Mouse (Mus musculus) cerebellum, adult 8-10 months (tissue): ENCODE results near the gene Myo1c.
"Not testable (repeated sequence)": the region's sequence is repeated elsewhere in the genome, so short reads cannot be mapped to it uniquely, and the experiment has no call there.

Experiments
- DNase-seq: peaks from one replicate; pipeline ENCODE4 v3.0.0; 2022

Myo1c gene

DNA sequence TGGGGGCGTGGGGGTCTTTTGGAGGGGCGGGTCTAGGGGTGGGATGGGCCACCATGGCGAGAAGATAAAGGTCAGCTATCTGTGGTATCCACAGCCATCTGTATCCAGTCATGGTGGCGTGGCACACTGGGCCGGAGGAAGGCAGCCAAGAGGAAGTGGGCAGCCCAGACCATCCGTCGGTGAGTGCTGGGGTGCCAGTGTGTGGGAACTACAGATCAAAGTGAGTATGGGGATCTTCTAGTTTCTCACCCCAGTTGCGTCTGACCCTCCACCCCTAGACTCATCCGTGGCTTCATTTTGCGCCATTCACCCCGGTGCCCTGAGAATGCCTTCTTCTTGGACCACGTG, 19.5 kb downstream of the Myo1c start:
- no peak for DNase-seq

DNA sequence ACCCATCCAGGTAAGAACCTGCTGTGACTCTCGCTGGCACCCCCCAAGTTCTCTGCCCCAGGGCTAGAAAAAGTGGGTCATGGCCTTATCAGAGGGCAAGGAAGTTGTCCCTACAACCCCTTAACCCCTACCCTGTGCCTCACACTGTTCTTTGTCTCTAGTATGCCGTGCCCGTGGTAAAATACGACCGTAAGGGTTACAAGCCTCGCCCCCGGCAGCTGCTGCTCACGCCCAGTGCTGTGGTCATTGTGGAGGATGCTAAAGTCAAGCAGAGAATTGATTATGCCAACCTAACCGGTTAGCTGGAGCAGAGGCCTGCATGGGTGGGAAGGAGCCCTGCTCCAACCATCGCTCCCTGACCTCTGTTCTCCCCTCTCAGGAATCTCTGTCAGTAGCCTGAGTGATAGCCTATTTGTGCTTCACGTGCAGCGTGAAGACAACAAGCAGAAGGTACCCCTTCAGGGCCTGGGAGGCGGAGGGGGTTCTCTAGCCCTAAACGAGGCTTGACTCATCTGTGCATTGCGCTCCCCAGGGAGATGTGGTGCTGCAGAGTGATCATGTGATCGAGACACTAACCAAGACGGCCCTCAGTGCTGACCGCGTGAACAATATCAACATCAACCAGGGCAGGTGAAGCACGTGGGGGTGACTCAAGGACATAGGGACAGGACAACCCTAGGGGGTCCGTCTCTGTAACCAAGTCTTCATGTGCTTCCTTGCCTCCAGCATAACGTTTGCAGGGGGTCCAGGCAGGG, 21.3 kb downstream of the Myo1c start:
- no peak for DNase-seq

DNA sequence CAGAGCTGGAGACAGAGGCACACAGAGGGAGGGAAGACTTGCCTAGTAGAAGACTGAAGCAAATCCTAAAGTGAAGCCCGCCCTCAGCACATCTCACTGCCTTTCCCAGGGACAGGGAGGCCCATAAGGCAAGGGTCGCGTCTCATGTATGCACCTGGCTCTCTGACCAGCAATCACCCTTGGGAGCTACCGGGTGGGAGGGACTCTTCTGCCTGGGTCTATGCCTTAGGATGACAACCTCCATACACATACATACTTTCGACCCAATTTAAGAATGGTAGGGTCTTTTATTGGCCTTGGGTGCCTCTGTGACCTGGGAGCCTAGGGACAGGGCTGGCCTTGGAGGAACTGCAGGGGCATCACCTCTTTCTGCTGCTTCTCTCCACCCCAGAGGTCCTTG, 23.1 kb downstream of the Myo1c start:
- no peak for DNase-seq

DNA sequence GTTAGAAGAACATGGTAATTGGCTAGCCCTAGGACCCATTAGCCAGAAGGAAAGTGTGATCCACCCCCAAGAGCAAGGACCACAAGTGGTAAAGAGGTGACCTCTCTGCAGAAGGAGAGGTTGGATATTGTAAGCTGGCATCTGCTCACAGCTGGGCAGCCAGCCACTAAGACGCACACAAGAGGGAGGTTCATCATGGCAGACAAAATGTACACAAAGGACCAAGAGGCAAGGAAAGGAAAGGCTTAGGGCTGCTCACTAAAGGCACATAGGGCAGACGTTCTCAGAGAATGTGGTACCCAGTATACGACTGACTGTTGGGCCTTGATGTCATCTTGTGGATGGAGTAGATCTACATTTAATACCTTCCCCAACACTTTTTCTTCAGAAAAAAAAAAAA, 24.6 kb downstream of the Myo1c start:
- no peak for DNase-seq

DNA sequence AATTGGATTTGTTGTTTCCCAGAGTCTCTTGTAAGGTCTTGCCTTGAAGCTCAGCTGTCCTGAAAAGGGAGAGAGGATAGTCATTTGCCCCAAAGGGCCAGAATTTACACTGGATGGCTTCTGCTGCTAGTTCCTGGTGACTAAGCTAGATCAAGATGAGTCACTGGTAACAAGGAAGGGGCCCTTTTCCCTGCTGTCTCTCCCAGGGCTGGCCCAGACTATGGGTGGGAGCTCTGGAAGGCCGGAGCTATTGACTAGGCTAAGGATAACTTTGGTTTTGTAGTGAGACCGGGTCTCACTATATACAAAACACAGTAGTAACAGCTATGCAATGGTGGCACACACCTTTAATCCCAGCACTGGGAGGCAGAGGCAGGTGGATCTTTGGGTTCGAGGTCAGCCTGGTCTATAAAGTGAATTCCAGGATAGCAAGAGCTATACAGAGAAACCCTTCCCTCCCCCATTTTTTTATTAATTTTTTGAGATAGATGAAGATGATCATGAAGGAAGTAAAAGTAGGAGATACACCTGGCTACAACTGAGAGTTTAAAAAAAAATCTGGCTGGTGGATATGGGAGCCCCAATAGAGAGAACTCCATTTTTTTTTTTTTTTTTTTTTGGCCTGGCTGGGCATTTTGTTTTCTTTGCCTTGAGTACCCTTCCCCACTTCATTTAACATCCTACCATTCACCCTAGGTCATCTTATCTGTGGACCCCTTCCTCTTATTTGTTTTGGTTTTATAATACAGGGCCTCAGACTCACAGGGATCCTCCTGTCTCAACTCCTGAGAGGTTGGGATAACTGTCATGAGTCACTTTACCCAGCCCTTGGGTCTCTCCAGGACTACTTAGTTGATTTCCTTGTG, 27.8 kb downstream of the Myo1c start:
- DNase-seq = no peak

DNA sequence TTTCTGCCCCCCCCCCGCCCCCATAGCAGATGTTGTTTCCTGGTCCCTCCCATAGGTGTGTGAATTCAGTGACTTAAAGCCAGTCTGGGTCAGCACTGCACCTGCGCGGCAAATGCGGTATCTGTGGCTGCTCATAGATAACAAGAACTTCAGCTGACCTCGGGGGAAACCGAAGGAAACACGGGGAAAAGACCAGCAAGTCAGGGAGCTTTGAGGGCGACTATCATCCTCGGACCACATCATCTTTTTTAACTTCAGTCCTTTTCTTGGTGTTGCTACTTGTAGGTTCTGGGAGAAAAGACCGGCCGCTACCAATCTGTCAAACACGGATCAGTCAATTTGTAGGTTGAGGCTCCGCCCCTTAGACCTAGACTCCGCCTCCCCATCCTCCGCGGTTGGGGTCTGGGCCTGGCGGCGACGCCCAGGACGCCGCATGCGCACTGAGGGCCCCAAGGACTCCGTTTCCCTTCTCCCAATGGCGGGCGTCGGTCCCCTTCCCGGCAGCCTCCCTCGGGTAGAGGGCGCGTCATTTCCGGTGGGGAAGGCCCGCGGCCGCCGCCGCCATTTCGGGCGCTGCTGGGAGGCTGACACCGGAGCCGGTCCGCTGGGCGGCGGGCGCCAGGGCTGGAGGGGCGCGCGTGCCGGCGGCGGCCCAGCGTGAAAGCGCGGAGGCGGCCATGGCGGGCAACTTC, 28.6 kb downstream of the Myo1c start, which contains the start of gene Crk:
Gene Crk (plus strand): TSS at position 513 of the 692 bp plus-strand sequence.
- DNase-seq = peak; percentile 98

DNA sequence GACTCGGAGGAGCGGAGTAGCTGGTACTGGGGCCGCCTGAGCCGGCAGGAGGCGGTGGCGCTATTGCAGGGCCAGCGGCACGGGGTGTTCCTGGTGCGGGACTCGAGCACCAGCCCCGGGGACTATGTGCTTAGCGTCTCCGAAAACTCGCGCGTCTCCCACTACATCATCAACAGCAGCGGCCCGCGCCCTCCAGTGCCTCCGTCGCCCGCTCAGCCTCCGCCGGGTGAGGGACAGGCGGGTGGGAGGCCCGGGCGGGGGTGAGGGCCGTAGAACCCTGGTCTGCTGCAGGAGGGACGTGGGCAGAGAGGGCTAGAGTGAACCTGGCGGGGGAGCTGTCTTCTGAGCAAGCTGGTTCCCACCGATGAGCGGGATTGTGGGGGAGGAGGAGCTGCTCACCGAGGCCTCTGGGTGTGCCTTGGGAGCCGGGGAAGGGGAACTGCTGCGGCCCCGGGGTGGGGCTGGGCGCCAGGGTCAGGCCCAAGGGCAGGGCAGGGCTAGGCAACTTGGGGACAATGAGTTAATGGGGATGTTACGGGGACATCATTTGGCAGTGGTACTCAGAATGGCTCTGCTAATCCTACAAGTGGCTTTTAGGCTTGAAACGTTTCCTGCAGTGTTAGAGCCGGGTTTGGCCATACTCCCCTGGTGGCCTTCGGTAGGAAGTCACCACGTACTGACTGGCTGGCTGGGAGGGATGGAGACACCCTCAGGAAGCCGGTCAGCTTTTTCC, 29.3 kb downstream of the Myo1c start:
- no peak for DNase-seq

DNA sequence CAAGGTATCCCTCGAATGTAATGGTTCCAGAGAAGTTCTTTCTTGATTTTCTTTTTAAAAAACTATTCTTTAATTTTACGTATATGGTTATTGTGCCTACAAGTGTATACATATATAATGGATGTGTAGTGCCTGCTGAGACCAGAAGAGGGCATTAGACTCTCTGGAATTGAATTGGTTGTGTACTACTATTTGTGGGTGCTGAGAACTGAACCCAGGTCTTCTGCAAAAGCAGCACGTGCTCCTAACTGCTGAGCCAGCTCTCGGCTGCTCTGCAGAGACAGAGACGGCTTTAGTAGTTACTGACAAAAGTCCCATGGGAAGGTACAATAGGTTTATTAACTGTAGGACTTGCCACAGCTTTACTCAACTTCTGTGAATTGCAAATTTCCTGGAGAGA, 34.2 kb downstream of the Myo1c start:
- no peak for DNase-seq

DNA sequence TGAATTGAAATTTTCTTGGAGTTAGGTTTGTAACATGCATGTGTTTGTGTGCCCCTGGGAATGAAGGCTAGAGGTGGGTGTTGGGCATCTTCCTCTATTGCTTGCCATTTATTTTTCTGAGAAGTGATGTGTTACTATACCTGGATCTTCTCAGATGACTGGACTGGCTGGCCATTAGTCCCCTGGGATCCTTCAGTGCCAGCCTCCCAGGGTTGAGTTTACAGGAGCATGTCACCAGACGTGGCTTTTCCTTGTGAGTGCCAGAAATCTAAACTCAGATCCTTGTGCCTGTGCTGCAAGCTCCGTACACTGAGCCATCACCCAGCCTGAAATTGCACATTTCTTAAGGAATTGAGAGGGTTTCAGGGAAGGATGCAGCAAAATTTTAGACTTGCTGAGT, 34.7 kb downstream of the Myo1c start:
- no peak for DNase-seq

DNA sequence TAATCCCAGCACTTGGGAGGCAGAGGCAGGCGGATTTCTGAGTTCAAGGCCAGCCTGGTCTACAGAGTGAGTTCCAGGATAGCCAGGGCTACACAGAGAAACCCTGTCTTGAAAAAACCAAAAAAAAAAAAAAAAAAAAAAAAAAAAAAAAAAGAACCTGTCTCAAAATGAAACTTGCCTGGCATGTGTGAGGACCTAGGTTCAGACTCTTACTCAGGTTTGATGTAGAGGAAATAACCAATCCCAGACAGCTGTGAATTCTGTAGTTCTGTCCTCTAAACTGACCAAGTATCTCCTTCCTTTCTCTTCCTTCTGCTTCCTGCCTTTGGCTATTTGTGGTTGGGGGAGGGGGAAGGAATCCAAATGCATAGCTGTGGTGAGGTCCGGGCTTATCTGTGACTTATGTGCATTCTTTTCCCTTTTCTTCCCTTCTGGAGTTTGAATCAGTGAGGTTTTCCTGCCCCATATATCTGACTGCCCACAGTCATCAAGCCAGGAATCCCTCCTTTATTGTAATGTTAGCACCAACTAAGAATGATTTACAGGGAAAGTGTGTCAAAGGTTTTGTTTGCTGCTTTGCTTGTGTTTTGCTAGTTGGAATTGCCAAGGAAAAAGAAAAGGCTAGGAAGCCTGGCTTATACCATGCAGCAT, 37.2 kb downstream of the Myo1c start:
- no peak for DNase-seq

DNA sequence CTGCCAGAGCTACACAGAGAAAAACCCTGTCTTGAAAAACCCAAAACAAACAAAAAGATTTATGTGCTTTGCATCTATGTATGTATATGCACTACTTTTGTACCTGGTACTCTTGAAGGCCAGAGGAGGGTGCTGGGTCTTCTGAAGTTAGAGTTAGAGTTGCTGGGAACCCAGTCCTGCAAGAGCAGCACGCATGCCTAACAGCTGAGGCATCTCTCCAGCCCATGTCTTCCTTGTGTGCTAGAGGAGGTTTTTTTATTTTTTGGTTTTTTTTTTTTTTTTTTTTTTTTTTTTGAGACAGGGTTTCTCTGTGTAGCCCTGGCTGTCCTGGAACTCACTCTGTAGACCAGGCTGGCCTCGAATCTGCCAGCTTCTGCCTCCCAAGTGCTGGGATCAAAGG, 37.8 kb downstream of the Myo1c start:
- DNase-seq = no peak

DNA sequence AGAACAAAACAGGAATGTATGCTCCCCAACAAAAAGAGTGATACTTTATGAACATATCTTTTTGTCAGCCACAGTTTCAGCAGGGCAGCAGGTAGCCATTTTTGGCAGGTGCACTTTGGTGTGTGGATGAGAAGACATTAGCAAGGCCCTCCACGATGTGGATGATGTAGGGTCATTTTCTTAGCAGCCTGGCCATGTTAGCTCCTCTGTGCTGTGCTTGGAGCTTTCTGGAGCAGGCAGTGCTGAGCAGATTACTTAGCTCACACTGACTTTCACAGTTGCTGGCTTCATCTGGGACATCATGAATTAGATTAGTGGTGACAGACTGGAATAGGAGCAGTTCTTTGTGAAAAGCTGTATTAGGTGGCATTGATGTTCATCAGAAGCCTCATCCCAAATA, 39.7 kb downstream of the Myo1c start:
- no peak for DNase-seq

DNA sequence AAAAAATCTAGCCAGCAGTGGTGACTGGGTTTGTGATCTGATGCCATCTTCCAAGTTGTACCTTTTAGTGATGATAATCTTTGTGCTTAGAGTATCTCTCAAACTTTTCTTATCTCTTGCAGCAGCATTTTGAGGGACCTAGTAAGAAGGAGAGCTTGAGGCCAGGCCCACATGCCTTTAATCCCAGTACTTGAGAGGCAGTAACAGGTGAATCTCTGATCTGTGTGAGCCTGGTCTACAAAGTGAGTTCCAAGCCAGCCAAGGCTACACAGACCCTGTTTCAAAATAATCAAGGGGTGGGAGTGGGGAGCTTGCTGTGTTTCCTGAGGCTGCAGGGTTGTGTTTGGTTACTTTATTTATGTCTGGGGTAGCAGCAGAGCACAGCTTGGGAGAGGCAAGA, 40.7 kb downstream of the Myo1c start:
- DNase-seq = no peak

DNA sequence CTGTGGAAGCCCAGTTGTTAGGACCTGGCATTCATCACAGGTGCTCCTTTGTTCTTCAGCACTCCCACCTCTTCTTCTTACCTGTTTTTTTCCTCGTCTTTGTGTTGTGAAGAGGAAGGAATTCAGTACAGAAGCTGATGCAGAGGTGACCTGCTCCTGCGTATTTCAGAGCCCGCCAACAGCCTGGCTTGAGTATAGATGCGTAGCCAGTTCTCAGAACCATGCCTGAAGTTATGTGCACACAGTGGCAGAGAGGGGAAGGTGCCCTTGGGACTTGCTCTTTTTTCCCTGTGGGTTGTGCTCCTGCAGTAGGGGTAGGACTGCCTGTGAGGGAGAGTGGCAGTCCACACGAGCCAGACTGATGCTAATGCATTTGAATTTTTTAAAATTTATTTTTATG, 43.3 kb downstream of the Myo1c start:
- no peak for DNase-seq

DNA sequence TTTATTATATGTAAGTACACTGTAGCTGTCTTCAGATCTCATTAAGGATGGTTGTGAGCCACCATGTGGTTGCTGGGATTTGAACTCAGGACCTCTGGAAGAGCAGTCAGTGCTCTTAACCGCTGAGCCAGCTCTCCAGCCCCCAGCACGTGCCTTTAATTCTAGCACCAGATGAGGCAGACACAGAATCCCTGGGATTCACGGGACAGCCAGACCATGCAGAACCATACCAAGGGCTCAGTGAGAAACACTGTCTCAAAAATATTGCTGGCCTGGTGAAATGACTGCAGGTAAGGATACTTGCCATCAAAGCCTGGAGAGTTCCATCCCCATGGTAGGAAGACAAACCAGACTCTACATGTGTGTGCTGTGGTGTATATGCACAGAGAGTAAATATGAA, 47.2 kb downstream of the Myo1c start:
- DNase-seq = not testable (repeated sequence)

DNA sequence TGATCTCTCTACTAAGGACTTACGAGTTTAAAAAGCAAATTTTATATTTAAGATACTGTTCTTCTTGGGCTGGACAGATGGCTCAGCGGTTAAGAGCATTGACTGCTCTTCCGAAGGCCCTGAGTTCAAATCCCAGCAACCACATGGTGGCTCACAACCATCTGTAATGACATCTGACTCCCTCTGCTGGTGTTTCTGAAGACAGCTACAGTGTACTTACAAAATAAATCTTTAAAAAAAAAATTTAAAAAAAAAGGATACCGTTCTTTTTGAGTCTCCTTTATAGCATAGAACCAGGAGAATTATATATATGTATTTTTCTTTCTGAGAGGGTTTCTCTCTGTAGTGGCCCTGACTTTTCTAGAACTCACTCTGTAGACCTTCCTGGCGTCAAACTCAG, 50.3 kb downstream of the Myo1c start:
- DNase-seq = no peak

DNA sequence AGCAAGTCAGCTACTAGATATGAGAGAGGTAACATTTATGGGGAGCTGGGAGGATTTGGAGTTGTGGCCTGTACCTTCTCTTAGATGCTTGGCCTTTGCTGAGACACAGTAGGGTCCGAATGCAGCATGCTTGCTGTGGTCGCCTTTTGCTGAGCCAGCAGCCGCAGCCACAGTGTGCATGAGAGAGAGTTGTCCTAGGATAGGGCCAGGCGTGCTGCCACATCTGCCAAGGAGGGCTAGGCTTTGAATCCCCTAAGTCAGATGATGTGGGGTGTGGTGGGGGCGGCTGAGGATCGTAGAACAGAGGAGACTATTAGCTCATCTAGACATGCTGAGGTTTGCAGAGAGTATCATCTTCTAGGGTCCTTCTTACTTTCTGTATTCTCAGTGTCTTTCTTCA, 52.5 kb downstream of the Myo1c start:
- DNase-seq = no peak

DNA sequence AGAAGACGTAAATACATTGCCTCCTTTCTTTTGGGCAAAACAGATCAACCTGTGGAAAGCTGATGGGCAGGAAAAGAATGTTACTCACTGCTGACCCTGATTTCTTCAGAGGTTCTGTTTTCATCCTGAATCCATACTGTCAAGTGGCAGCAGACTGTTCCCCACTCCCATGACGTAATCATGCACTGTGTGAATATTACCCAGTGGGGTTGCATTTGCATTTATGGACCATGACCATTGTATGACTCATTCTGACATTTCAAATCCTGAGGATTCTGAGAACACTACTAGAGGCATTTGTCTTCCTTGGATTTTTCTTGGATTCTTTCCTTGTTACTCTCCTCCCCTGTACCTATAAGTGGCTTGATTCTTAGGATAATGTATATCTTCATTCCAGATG, 53.4 kb downstream of the Myo1c start:
- no peak for DNase-seq

DNA sequence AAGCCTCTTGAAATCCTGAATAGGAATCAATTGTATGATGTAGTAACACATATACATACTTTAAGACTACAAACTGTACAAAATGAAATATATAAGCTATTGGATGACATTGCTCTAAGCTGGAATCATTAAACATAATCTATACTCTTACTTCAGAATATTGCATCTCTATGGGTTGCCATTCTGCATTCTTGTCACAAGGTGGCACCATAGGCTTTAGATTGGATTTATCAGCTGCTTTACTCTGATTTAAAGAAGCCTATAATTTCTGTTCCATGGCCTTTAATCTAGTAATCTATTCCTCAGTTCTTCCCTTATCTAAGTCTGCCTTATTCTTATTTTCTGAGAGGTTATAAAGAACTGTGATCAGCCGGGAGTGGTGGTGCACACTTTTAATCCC, 63.6 kb downstream of the Myo1c start:
- no peak for DNase-seq

DNA sequence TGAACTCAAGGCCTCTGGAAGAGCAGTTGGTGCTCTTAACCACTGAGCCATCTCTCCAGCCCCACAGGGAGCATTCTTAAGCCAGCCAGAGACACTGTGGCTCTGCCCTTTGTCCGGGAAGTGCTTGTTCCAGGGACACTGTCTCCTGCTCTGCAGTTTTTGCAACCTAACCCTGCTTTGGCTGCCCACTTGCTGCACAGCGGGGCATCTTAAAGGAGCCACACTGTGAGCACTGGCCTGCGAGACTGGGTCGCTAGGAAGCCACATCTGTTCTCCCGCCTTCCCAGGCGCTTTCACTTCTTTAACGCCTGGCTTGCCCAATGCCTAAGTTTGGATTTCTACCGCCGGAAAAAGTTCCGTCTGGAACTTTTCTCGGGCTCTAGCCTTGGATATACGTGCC, 65.3 kb downstream of the Myo1c start:
- DNase-seq = no peak

DNA sequence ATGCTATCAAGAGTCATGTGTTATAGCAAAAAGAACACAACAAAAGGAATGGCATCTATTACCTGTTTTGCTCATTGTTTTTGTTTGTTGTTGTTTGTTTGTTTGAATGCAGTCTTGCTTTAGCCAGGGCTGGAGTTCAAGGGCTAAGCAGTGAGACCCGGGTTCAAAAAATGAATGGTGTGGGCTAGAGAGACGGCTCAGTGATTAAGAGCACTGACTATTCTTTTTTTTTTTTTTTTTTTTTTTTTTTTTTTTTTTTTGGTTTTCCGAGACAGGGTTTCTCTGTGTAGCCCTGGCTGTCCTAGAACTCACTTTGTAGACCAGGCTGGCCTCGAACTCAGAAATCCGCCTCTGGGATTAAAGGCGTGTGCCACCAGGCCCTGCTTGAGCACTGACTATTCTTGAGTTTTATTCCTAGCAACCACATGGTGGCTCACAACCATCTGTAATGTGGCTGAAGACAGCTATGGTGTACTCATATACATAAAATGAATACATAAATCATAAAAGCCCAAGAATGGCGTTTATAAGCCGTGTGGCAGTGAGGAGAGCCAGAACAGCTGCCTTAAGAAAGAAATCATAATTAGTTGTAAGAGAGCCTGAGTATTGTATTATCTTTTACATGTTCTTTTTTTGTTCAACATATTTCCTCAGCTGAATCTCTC, 66.5 kb downstream of the Myo1c start:
- no peak for DNase-seq

DNA sequence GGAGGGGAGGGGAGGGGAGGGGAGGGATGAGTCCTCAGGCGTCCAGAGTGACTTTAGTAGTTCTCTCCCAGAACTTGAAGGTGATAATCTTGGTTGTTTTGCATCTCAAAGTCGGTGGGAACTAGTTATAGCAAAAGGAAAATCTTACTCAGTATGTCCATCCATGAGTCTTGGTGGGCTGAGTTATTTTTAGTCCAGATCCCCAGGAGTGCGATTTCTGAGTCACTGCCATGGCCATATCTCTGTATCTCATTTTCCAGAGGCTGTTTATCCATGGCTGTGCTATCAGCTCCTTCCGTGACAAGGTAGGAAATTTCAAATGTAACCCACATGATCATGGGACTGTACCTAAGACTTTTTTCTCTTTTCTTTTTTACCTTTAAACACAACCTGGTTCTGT, 72.0 kb downstream of the Myo1c start:
- DNase-seq = no peak
